Mouse (Mus musculus): ENCODE results near the gene Capg. TPM values are rescaled to one million over a fixed set of nuclear protein-coding genes. Genes with fewer than 3 reads are reported as not detected.
A peak's percentile ranks its signal among the peaks of the same experiment; 100 is the strongest.

Gene Capg
- 9.2 and 10.2 TPM in 2 replicates for polyA plus RNA-seq (2015; fragmentation: Nextera tagmentation; extraction: Ambion mirVana)

GRCm38 (mm10) chr6:72544283-72544987 is at the start of gene Capg:
TSS of gene Capg (plus strand) at chr6:72544391.
- H3K27ac ChIP-seq: no peak within 1 kb of the TSS
- H3K4me1 ChIP-seq (replicated peaks): 0 out of 2 replicates have a peak, but pooled peaks cover 9% of the 10 kb centered on the region
- no peaks in the 10 kb centered on the region for H3K36me3 ChIP-seq
- H3K4me2 ChIP-seq: peak within 1 kb of the TSS; percentile 31
- no peak within 1 kb of the TSS for H3K4me3 ChIP-seq
- WGBS: 17% methylated on average over 23 of the region's 23 CpGs
- no peak for ATAC-seq (ENCODE audit: low FRiP score)
- peaks cover 10% of the 10 kb centered on the region; the same call in 1 of the 2 replicates for H3K27me3 ChIP-seq
- peak within 1 kb of the TSS; percentile 29; the same call in 1 of the 2 replicates for H3K9ac ChIP-seq
- H3K9me3 ChIP-seq: no peaks in the 10 kb centered on the region

DNA sequence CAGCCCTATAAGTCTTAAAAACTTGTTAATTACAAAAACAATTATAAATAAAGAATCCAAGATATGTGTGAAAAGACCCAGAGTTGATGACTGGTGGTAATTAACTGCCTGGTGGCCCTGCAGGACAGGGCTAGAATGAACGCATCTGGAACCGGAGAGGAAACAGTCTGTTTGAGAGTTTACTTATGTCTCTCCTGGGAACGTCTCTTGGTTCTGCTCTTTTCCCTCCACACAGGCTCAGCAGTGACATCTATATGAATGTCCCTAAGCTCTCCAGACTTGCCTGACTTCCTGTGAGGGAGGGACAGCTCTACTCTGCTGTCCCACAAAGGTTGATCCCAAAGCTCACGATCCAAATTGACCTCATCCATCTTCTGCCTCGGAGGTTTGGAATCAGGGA is 45.2 kb upstream of the Capg start:
- H3K4me1 ChIP-seq (replicated peaks): no peaks in the 10 kb centered on the region
- H3K27me3 ChIP-seq: no peaks in the 10 kb centered on the region
- H3K9ac ChIP-seq: no peak overlapping the region
- H3K9me3 ChIP-seq: no peaks in the 10 kb centered on the region
- 70% methylated on average over 5 of the region's 5 CpGs for WGBS
- H3K4me3 ChIP-seq: no peak overlapping the region
- ATAC-seq (ENCODE audit: low FRiP score): no peak
- H3K27ac ChIP-seq: no peak overlapping the region
- no peak overlapping the region for H3K4me2 ChIP-seq
- no peaks in the 10 kb centered on the region for H3K36me3 ChIP-seq

GRCm38 (mm10) chr6:72503309-72503708 is 40.9 kb upstream of the Capg start:
- Histone ChIP-seq H3K4me3 (no peak overlapping the region), H3K27me3 (no peaks in the 10 kb centered on the region), H3K9ac (no peak overlapping the region), H3K4me1 (replicated peaks) (0 out of 2 replicates have a peak, but pooled peaks cover under 1% of the 10 kb centered on the region), H3K4me2 (no peak overlapping the region), H3K27ac (no peak overlapping the region), H3K36me3 (no peaks in the 10 kb centered on the region), H3K9me3 (no peaks in the 10 kb centered on the region)
- no peak for ATAC-seq (ENCODE audit: low FRiP score)

DNA sequence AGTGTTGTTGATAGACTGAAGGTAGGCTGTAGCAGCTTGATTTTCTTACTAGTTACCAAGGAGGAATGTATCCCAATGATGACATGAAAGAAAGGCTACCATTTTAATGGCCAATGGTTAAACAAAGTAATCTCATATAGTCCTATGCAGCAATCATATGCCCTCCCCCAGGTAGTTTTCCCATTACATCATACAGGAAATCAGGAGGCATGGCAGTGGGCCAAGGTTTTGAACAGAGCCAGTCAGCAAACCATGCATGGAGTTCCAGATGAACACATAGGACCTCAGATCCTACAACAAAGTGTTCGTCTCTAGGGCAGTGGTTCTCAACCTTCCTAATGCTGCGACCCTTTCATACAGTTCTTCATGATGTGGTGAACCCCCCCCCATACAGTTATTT is 40.3 kb upstream of the Capg start:
- no peak overlapping the region for H3K4me2 ChIP-seq
- H3K27ac ChIP-seq: no peak overlapping the region
- no peak overlapping the region for H3K4me3 ChIP-seq
- H3K9ac ChIP-seq: no peak overlapping the region
- H3K36me3 ChIP-seq: no peaks in the 10 kb centered on the region
- H3K4me1 ChIP-seq (replicated peaks): peaks cover 5% of the 10 kb centered on the region; the same call in 1 of the 2 replicates
- no peaks in the 10 kb centered on the region for H3K27me3 ChIP-seq
- no peaks in the 10 kb centered on the region for H3K9me3 ChIP-seq
- 81% methylated on average over 2 of the region's 2 CpGs for whole genome bisulfite sequencing
- ATAC-seq (ENCODE audit: low FRiP score): no peak

DNA sequence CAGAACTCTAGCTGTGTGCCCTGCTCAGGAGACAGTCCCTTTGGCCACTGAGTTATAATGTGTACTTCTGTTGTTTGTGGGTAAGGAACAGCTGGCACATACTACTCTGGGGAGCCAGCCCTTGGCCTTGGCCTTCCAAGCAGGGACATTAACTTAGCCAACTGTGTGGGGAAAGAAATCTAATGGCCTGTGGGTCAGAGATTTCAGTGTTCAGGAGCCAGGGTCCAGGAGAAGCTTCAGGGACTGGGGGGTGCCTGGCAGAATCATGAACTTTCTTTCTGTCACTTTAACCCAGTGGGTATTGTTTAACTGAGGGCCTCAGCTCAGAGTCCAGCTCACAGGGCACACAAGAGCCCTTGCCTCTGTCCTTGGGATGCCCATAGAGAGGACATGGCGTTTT is 38.1 kb upstream of the Capg start:
- Histone ChIP-seq H3K9me3 (no peaks in the 10 kb centered on the region), H3K9ac (no peak overlapping the region), H3K4me1 (replicated peaks) (peaks cover 13% of the 10 kb centered on the region; the same call in 1 of the 2 replicates), H3K27me3 (no peaks in the 10 kb centered on the region), H3K36me3 (no peaks in the 10 kb centered on the region), H3K4me3 (no peak overlapping the region), H3K27ac (no peak overlapping the region), H3K4me2 (no peak overlapping the region)
- 100% methylated on average over 1 of the region's 1 CpGs for WGBS
- ATAC-seq (ENCODE audit: low FRiP score): no peak

GRCm38 (mm10) chr6:72508596-72508995 is 35.6 kb upstream of the Capg start:
- H3K36me3 ChIP-seq: no peaks in the 10 kb centered on the region
- H3K27ac ChIP-seq: peak overlapping the region; percentile 44; the same call in 1 of the 2 replicates
- no peak overlapping the region for H3K4me2 ChIP-seq
- H3K27me3 ChIP-seq: no peaks in the 10 kb centered on the region
- no peaks in the 10 kb centered on the region for H3K9me3 ChIP-seq
- H3K4me3 ChIP-seq: no peak overlapping the region
- WGBS: 72% methylated on average over 4 of the region's 4 CpGs
- no peak for ATAC-seq (ENCODE audit: low FRiP score)
- no peak overlapping the region for H3K9ac ChIP-seq
- H3K4me1 ChIP-seq (replicated peaks): peaks cover 34% of the 10 kb centered on the region

- no peaks in the 10 kb centered on the region for H3K9me3 ChIP-seq
- H3K9ac ChIP-seq: no peak overlapping the region
- H3K27me3 ChIP-seq: no peaks in the 10 kb centered on the region
- H3K27ac ChIP-seq: peak overlapping the region; percentile 1; the same call in 1 of the 2 replicates
- no peak overlapping the region for H3K4me3 ChIP-seq
- WGBS: 72% methylated on average over 2 of the region's 2 CpGs
- no peak overlapping the region for H3K4me2 ChIP-seq
- H3K4me1 ChIP-seq (replicated peaks): peaks cover 41% of the 10 kb centered on the region
- H3K36me3 ChIP-seq: no peaks in the 10 kb centered on the region
- no peak for ATAC-seq (ENCODE audit: low FRiP score)
Measured at GRCm38 (mm10) chr6:72509872-72510435, 34.2 kb upstream of the Capg start.

DNA sequence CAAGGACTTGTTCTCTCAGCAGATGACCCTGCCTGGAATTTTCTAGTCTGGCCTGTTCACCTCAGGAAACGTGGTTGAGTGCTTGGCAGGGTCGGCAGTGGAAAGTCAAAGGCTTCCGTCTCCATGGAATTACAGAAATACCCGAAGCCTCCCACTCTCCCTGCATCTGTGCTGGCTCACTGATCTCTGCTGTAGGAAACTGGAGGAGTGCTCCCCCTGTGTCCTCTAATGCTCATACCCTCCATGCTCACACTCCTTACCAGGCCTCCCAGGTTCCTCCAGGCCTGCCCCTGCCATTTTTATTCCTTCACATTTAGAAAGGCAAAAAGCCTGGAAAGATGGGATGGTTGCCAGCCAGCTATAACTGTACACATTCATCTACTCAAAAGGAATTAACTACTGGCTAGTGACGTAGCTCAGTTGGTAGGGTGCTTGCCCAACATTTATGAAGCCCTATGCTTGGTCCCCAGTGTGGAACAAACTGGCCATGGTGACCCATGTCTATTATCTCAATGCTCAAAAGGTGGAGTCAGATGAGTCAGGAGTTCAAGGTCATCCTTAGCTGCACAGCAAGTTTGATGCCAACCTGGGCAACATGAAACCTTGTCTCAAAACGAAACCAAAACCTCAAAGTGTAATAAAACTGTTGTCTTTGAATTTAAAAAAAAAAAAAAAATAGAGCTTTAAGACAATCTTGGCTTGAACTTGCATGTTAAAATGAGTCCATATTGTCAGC is 33.3 kb upstream of the Capg start:
- Histone ChIP-seq H3K4me3 (no peak overlapping the region), H3K4me2 (no peak overlapping the region), H3K9ac (no peak overlapping the region), H3K27me3 (no peaks in the 10 kb centered on the region), H3K36me3 (no peaks in the 10 kb centered on the region), H3K27ac (peak overlapping the region; percentile 96; the same call in 1 of the 2 replicates), H3K4me1 (replicated peaks) (peaks cover 49% of the 10 kb centered on the region), H3K9me3 (no peaks in the 10 kb centered on the region)
- ATAC-seq (ENCODE audit: low FRiP score): no peak
- 67% methylated on average over 6 of the region's 6 CpGs for WGBS

DNA sequence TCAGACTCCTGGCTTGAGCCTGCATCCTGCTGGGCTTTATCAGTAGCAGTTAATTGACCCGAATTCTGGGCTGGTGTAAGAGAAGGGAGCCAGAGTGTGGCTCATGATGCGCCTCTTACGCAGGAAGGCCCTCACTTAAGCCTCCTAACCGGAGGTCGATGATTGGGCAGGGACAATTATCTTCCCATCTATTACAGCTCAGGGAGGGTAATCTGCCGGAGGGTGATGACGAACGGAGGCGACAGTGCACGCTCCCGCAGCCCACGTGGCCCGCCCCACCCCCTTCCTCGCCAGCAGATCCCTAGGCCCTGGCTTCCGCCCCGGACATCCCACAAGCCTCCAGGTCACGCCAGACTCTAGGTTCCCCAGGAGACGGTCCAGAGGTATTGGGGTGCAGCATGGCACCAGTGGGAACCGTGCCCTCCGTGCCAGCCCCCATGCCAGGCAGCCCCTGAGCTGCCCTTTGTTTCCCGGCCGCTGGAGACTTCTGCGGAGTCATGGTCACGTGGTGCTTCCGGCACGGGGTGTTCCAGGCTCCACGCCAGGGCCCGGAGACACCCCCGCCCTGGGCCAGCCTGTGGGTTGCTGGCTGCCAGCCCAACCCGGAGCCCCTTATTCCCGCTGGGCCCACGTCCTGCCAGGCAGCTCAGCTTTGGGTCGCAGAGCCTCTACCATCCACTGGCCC is 31.7 kb upstream of the Capg start:
- H3K4me3 ChIP-seq: peak overlapping the region; percentile 32
- ATAC-seq (ENCODE audit: low FRiP score): peak; percentile 92
- H3K9ac ChIP-seq: peak overlapping the region; percentile 76
- no peaks in the 10 kb centered on the region for H3K36me3 ChIP-seq
- no peaks in the 10 kb centered on the region for H3K27me3 ChIP-seq
- H3K4me1 ChIP-seq (replicated peaks): peaks cover 50% of the 10 kb centered on the region
- no peaks in the 10 kb centered on the region for H3K9me3 ChIP-seq
- 3% methylated on average over 25 of the region's 33 CpGs for WGBS
- peak overlapping the region; percentile 96 for H3K27ac ChIP-seq
- H3K4me2 ChIP-seq: peak overlapping the region; percentile 53

DNA sequence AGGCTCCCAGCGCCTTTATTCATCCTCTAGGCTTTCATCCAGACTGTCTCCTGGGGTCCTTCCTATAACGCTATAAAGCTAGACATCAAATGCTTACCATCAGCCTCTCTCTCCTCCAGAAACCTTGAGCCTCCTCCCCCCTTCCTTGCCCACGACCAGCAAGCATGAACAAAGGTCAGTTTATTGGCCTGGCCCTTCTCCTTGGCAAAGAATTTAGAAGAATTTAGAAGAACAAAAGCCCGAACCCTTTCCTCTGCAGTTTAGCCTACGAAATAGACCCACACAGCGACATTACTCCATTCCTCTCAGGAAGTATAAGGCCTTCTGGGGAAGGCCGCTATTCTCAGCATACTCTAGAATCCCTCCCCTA is 31.1 kb upstream of the Capg start:
- Histone ChIP-seq H3K27ac (peak overlapping the region; percentile 96), H3K36me3 (no peaks in the 10 kb centered on the region), H3K27me3 (no peaks in the 10 kb centered on the region), H3K4me1 (replicated peaks) (peaks cover 50% of the 10 kb centered on the region), H3K4me2 (peak overlapping the region; percentile 53), H3K4me3 (peak overlapping the region; percentile 32), H3K9me3 (no peaks in the 10 kb centered on the region), H3K9ac (peak overlapping the region; percentile 76)
- ATAC-seq (ENCODE audit: low FRiP score): peak; percentile 10; the same call in 1 of the 2 replicates
- 39% methylated on average over 7 of the region's 7 CpGs for WGBS

DNA sequence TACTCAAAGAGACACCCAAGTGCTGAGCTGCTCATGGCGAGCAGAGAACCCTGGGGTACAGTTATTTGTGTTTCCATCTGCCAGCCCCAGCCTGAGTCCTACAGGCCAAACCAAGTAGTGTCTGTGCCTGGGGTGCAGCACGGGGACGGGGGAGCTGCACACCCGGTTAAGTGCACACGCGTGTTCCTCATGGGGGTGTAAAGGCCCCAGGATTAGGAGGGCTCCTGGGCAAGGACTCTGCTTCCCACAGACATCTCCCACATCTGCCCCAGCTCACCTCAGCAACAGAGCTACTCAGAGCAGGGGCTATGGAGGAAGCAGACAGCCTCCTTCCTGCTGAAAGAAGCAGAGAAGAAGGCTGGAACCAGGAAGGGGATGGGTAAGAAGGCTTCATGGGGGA is 28.5 kb upstream of the Capg start:
- no peak overlapping the region for H3K27ac ChIP-seq
- no peaks in the 10 kb centered on the region for H3K9me3 ChIP-seq
- H3K4me3 ChIP-seq: no peak overlapping the region
- 0 out of 2 replicates have a peak overlapping the region, but pooled peaks have one; percentile 35 for H3K9ac ChIP-seq
- no peaks in the 10 kb centered on the region for H3K36me3 ChIP-seq
- WGBS: 97% methylated on average over 6 of the region's 6 CpGs
- no peak overlapping the region for H3K4me2 ChIP-seq
- ATAC-seq (ENCODE audit: low FRiP score): no peak
- H3K4me1 ChIP-seq (replicated peaks): peaks cover 61% of the 10 kb centered on the region
- no peaks in the 10 kb centered on the region for H3K27me3 ChIP-seq

GRCm38 (mm10) chr6:72518842-72519241 is 25.3 kb upstream of the Capg start:
- Histone ChIP-seq H3K4me1 (replicated peaks) (peaks cover 46% of the 10 kb centered on the region), H3K27me3 (no peaks in the 10 kb centered on the region), H3K4me2 (peak overlapping the region; percentile 47; the same call in 1 of the 2 replicates), H3K9ac (no peak overlapping the region), H3K9me3 (no peaks in the 10 kb centered on the region), H3K27ac (peak overlapping the region; percentile 98), H3K4me3 (no peak overlapping the region), H3K36me3 (no peaks in the 10 kb centered on the region)
- WGBS: 100% methylated on average over 1 of the region's 1 CpGs
- ATAC-seq (ENCODE audit: low FRiP score): no peak
